In the genomic region with DNA sequence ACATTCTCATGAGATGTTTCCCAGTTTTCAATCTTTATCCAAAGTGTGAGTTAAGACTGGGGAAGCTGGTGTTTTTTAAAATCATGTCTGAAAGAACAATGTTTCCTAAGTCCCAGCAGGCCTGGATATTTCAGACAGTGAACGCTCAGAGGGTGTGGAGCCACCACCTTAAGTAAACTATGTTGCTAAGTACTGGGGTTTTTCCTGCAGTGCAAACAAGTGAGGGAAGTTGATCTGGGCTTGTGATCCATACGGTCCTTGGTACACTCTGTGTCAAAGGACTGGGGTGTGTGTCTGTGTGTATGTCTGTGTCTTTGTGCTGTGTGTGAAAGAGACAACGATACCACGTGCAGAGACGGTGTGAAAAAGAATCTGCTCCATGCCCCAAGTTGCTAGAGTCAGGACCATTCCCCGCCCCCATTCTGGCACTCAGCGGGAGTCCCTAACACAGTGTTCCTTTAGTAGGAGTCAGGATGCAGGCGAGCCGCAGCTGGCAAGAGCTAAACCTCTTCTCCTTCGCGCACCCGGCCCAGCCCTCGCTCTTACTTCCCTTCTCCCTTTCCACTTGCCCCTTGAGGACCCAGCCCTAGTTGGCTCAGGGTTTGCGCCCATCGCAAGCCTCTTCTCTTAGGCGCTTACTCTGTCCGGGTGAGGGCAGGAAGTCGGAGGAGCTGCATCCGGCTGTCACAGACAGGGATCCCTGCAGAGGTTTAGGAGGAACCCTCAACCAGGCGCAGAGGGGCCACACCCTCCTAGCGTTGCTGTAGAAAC, we compare ENCODE assay signal across 9 mouse cellular contexts. TPM values are rescaled to one million over a fixed set of nuclear protein-coding genes. Genes with fewer than 3 reads are reported as not detected.
A peak's percentile ranks its signal among the peaks of the same experiment; 100 is the strongest.
DNase-seq lines count a peak whose midpoint lies in the region; ATAC-seq and TF ChIP-seq lines count a peak whose summit lies in the region.
"Had no signal": no experiment of that assay in that cellular context is flagged by ENCODE, and none has a peak within 500 bp of the region (broad histone marks: within the 10 kb centered on the region; RNA-seq: fewer than 3 reads in every experiment).

Gene Dyrk4, minus strand, starts transcription at position 729 of the 771 bp plus-strand sequence.

- peak within 1 kb of the TSS; percentile 30 for H3K9ac ChIP-seq in embryonic facial prominence, embryonic 11.5 days (replicated peaks; ENCODE audit: low read length)
- H3K9ac ChIP-seq in heart, postnatal 0 days (replicated peaks; ENCODE audit: low read depth, low read length), result 0 out of 2 replicates have a peak within 1 kb of the TSS, but pooled peaks have one; percentile 0
- H3K9ac ChIP-seq in limb, embryonic 12.5 days (replicated peaks), result no peak within 1 kb of the TSS; the same call in 1 of the 2 replicates
- peak within 1 kb of the TSS; percentile 49; the same call in 1 of the 2 replicates for H3K9ac ChIP-seq in midbrain, embryonic 12.5 days (replicated peaks)

- H3K4me1 ChIP-seq in embryonic facial prominence, embryonic 11.5 days (ENCODE audit: control insufficient read depth, insufficient read depth, low read length), result no peaks in the 10 kb centered on the region
- H3K4me1 ChIP-seq in heart, postnatal 0 days (ENCODE audit: control insufficient read depth, insufficient read depth), result no peaks in the 10 kb centered on the region
- H3K4me1 ChIP-seq in limb, embryonic 12.5 days (replicated peaks), result no peaks in the 10 kb centered on the region
- H3K4me1 ChIP-seq in midbrain, embryonic 12.5 days, result no peaks in the 10 kb centered on the region

- no peak within 1 kb of the TSS for H3K27ac ChIP-seq in embryonic facial prominence, embryonic 11.5 days (replicated peaks; ENCODE audit: low read depth, low read length)
- no peak within 1 kb of the TSS for H3K27ac ChIP-seq in heart, postnatal 0 days (ENCODE audit: low read depth)
- H3K27ac ChIP-seq in limb, embryonic 12.5 days, result 0 out of 2 replicates have a peak within 1 kb of the TSS, but pooled peaks have one; percentile 7
- no peak within 1 kb of the TSS for H3K27ac ChIP-seq in midbrain, embryonic 12.5 days (replicated peaks)

- no peak for TF ChIP-seq EP300 in heart, postnatal 0 days (IDR thresholded peaks at IDR 0.05; ENCODE audit: low read depth)

- ATAC-seq in embryonic facial prominence, embryonic 11.5 days (replicated peaks; ENCODE audit: insufficient number of reproducible peaks, low FRiP score, low TSS enrichment, low read depth), result peak; percentile 52; the same call in 1 of the 2 replicates
- ATAC-seq in heart, postnatal 0 days (ENCODE audit: insufficient read depth, low read depth), result peak; percentile 60
- ATAC-seq in limb, embryonic 12.5 days (ENCODE audit: insufficient number of reproducible peaks, insufficient read depth, low FRiP score, low TSS enrichment, low read depth), result no peak
- 0 out of 2 replicates have a peak, but pooled peaks have one; percentile 27 for ATAC-seq in midbrain, embryonic 12.5 days (ENCODE audit: low FRiP score, low read depth)

- H3K4me2 ChIP-seq in embryonic facial prominence, embryonic 11.5 days (ENCODE audit: low read depth, low read length), result peak within 1 kb of the TSS; percentile 15; the same call in 1 of the 2 replicates
- H3K4me2 ChIP-seq in heart, postnatal 0 days (ENCODE audit: low read depth, low read length), result peak within 1 kb of the TSS; percentile 48
- H3K4me2 ChIP-seq in limb, embryonic 12.5 days, result peak within 1 kb of the TSS; percentile 43
- H3K4me2 ChIP-seq in midbrain, embryonic 12.5 days (replicated peaks), result peak within 1 kb of the TSS; percentile 47

- DNase-seq in ovary, postnatal 14 days (ENCODE audit: low spot score), result peak; percentile 3
- DNase-seq in ovary, adult 18-20 months (ENCODE audit: low spot score), result no peak
- peak; percentile 4 for DNase-seq in embryonic facial prominence, embryonic 11.5 days (ENCODE audit: low spot score)
- peak; percentile 26 for DNase-seq in heart, postnatal 0 days (ENCODE audit: low spot score)
- DNase-seq in thymus, postnatal 36 days, result peak; percentile 23
- no peak for DNase-seq in urinary bladder, postnatal 25 days (ENCODE audit: low spot score)

- H3K36me3 ChIP-seq in embryonic facial prominence, embryonic 11.5 days (replicated peaks; ENCODE audit: control insufficient read depth, insufficient read depth, low read depth, low read length), result no peaks in the 10 kb centered on the region
- H3K36me3 ChIP-seq in heart, postnatal 0 days (replicated peaks; ENCODE audit: control insufficient read depth, insufficient read depth, low read length), result peaks cover 37% of the 10 kb centered on the region
- peaks cover 42% of the 10 kb centered on the region for H3K36me3 ChIP-seq in limb, embryonic 12.5 days
- peaks cover 36% of the 10 kb centered on the region for H3K36me3 ChIP-seq in midbrain, embryonic 12.5 days

- H3K9me3 ChIP-seq in embryonic facial prominence, embryonic 11.5 days (replicated peaks; ENCODE audit: control insufficient read depth, low read length), result no peaks in the 10 kb centered on the region
- H3K9me3 ChIP-seq in heart, postnatal 0 days (replicated peaks; ENCODE audit: control insufficient read depth, low read length), result no peaks in the 10 kb centered on the region
- no peaks in the 10 kb centered on the region for H3K9me3 ChIP-seq in limb, embryonic 12.5 days
- no peaks in the 10 kb centered on the region for H3K9me3 ChIP-seq in midbrain, embryonic 12.5 days

- no peaks in the 10 kb centered on the region for H3K27me3 ChIP-seq in embryonic facial prominence, embryonic 11.5 days (ENCODE audit: control insufficient read depth, insufficient read depth, low read length)
- no peaks in the 10 kb centered on the region for H3K27me3 ChIP-seq in heart, postnatal 0 days (ENCODE audit: control insufficient read depth, insufficient read depth, low read length)
- 0 out of 2 replicates have a peak, but pooled peaks cover 4% of the 10 kb centered on the region for H3K27me3 ChIP-seq in limb, embryonic 12.5 days
- H3K27me3 ChIP-seq in midbrain, embryonic 12.5 days, result peaks cover 4% of the 10 kb centered on the region; the same call in 1 of the 2 replicates

- 10% methylated on average over 21 of the region's 21 CpGs for WGBS in embryonic facial prominence, embryonic 11.5 days
- WGBS in heart, postnatal 0 days, result 9% methylated on average over 21 of the region's 21 CpGs
- 12% methylated on average over 21 of the region's 21 CpGs for WGBS in limb, embryonic 12.5 days
- 7% methylated on average over 21 of the region's 21 CpGs for WGBS in midbrain, embryonic 12.5 days

- no peak within 1 kb of the TSS for H3K4me3 ChIP-seq in embryonic facial prominence, embryonic 11.5 days (ENCODE audit: low read depth, low read length)
- H3K4me3 ChIP-seq in heart, postnatal 0 days (ENCODE audit: low read depth, low read length), result no peak within 1 kb of the TSS
- peak within 1 kb of the TSS; percentile 14; the same call in 1 of the 2 replicates for H3K4me3 ChIP-seq in limb, embryonic 12.5 days (replicated peaks)
- H3K4me3 ChIP-seq in midbrain, embryonic 12.5 days, result peak within 1 kb of the TSS; percentile 25

- TF ChIP-seq CTCF in heart, postnatal 0 days (IDR thresholded peaks at IDR 0.05; ENCODE audit: low read depth), result no peak

RNA-seq across cellular contexts. Expression of gene Dyrk4, which starts in this region (rescaled TPM):
- polyA plus RNA-seq in embryonic facial prominence, embryonic 11.5 days (2014; fragmentation: Nextera tagmentation; extraction: Ambion mirVana), result 0.15 TPM in 1 of 2 replicates, not detected in the other
- total RNA-seq in heart, postnatal 0 days (2014; rRNA removed; ENCODE audit: low replicate concordance), result not detected in 2 replicates
- polyA plus RNA-seq in heart, postnatal 0 days (2015; fragmentation: Nextera tagmentation; extraction: Ambion mirVana), result 0.05 and 0.15 TPM in 2 replicates
- polyA plus RNA-seq in limb, embryonic 12.5 days (2016; fragmentation: Nextera tagmentation; extraction: Ambion mirVana), result not detected in 2 replicates
- not detected in 2 replicates for polyA plus RNA-seq in midbrain, embryonic 12.5 days (2016; fragmentation: Nextera tagmentation; extraction: Ambion mirVana)
- total RNA-seq: neutrophil, adult 5-6 weeks had no signal

Comparison
In these comparisons a context has a peak if more than half of its experiments do, and no peak if none do; other contexts are left out.
1. DNase-seq: peak in ovary, postnatal 14 days (single experiment) and thymus, postnatal 36 days (2 of 2); none in ovary, adult 18-20 months (single experiment) and urinary bladder, postnatal 25 days (single experiment).
2. Peak in DNase-seq, ATAC-seq, H3K9ac ChIP-seq and H3K4me2 ChIP-seq in embryonic facial prominence, embryonic 11.5 days; RNA of the gene not detected or under 1 TPM.
3. Peak in DNase-seq, ATAC-seq, H3K9ac ChIP-seq and H3K4me2 ChIP-seq in heart, postnatal 0 days; RNA of the gene not detected or under 1 TPM.
4. Peak in ATAC-seq, H3K4me3 ChIP-seq, H3K9ac ChIP-seq and H3K4me2 ChIP-seq in midbrain, embryonic 12.5 days; RNA of the gene not detected or under 1 TPM.
5. Peak in every context shown above with its lines, with median percentiles within 50 percentile points of each other: H3K4me2 ChIP-seq.